Mouse (Mus musculus) hindbrain, postnatal 0 days (tissue): ENCODE data around the gene Parp9. TPM values are rescaled to one million over a fixed set of nuclear protein-coding genes. Genes with fewer than 3 reads are reported as not detected.
"Not testable (repeated sequence)": the region's sequence is repeated elsewhere in the genome, so short reads cannot be mapped to it uniquely, and the experiment has no call there.

Experiments used
- ATAC-seq: fragments of 200-750 bp; cut with Nextera tagmentation; 2 replicates; pipeline ENCODE4 v1.8.0; 2017; ENCODE audit warnings: mild to moderate bottlenecking, moderate TSS enrichment, moderate library complexity
- DNase-seq: peaks from one replicate; pipeline ENCODE4 v3.0.0-alpha.2; 2015; ENCODE audit warnings: low spot score
- H3K27ac ChIP-seq: fragments of 300-500 bp; sonication (generic); 2 replicates; pipeline ENCODE4 v1.5.1; 2014; ENCODE audit warnings: mild to moderate bottlenecking
- H3K27me3 ChIP-seq: fragments of 300-500 bp; sonication (generic); 2 replicates; pipeline ENCODE4 v1.6.1; 2014; ENCODE audit warnings: low read length, mixed read lengths; ENCODE audit not compliant: insufficient read depth
- H3K36me3 ChIP-seq: fragments of 300-500 bp; sonication (generic); 2 replicates; pipeline ENCODE4 v1.6.1; 2014; ENCODE audit warnings: low read length, mixed read lengths; ENCODE audit not compliant: insufficient read depth
- H3K4me1 ChIP-seq: fragments of 300-500 bp; sonication (generic); 2 replicates; pipeline ENCODE4 v1.6.1; 2014; ENCODE audit warnings: antibody characterized with exemption, low read length, mixed read lengths; ENCODE audit not compliant: insufficient read depth
- H3K4me2 ChIP-seq: fragments of 300-500 bp; sonication (generic); 2 replicates; pipeline ENCODE4 v1.6.1; 2014; ENCODE audit warnings: low read depth, mild to moderate bottlenecking, low read length, moderate library complexity, mixed read lengths
- H3K4me3 ChIP-seq: fragments of 300-500 bp; sonication (generic); 2 replicates; pipeline ENCODE4 v1.5.1; 2014; ENCODE audit warnings: low read length
- H3K9ac ChIP-seq: fragments of 300-500 bp; sonication (generic); replicated peaks from 2 replicates; pipeline ENCODE4 v1.6.1; 2014; ENCODE audit warnings: mild to moderate bottlenecking, low read length, moderate library complexity, mixed read lengths
- H3K9me3 ChIP-seq: fragments of 300-500 bp; sonication (generic); 2 replicates; pipeline ENCODE4 v1.6.1; 2016; ENCODE audit warnings: low read length, mixed read lengths
- CTCF ChIP-seq: IDR thresholded peaks from 2 replicates; pipeline ENCODE4 v1.5.1; 2016; ENCODE audit warnings: antibody characterized with exemption, control low read depth, low read depth
- WGBS: fragments of 180-500 bp; shearing (Covaris S2); extraction: QIAGEN DNeasy Blood & Tissue Kit; methylation state at CpG from one replicate; pipeline ENCODE4 v1.1.7; 2014; 5-methylcytosine and 5-hydroxymethylcytosine counted together
- polyA plus RNA-seq: library from polyadenylated mRNA; unstranded; fragments of >200 nt; fragmentation: Nextera tagmentation; extraction: Ambion mirVana; gene quantifications from 2 replicates; pipeline ENCODE4 v1.2.1, GENCODE M21; 2015
- total RNA-seq: library from RNA; depleted of rRNA; stranded (reverse); fragments of >200 nt; gene quantifications from 2 replicates; pipeline ENCODE4 v1.2.3, GENCODE M21; 2014; rRNA removed

Parp9 gene
- total and polyA plus RNA-seq, 2 experiments from 2014 or later: 2.5 to 3.6 TPM

- Histone ChIP-seq H3K9ac (no peak overlapping the region), H3K27ac (no peak overlapping the region), H3K9me3 (no peaks in the 10 kb centered on the region), H3K27me3 (no peaks in the 10 kb centered on the region), H3K4me2 (peak overlapping the region; percentile 83), H3K4me3 (peak overlapping the region; percentile 88), H3K36me3 (no peaks in the 10 kb centered on the region), H3K4me1 (no peaks in the 10 kb centered on the region)
- ATAC-seq (no peak), DNase-seq (no peak)
- WGBS: 66% methylated on average over 3 of the region's 3 CpGs
- no peak for TF ChIP-seq CTCF
These were observed 46.2 kb downstream of the Parp9 start for GRCm38 (mm10) chr16:35984471-35984870.

GRCm38 (mm10) chr16:35987930-35988329, 49.7 kb downstream of the Parp9 start:
- DNase-seq (no peak), ATAC-seq (no peak)
- H3K4me2 ChIP-seq: no peak overlapping the region
- no peak overlapping the region for H3K9ac ChIP-seq
- no peak overlapping the region for H3K4me3 ChIP-seq
- WGBS: 85% methylated on average over 1 of the region's 1 CpGs
- TF ChIP-seq CTCF: no peak
- H3K27ac ChIP-seq: no peak overlapping the region
- H3K4me1 ChIP-seq: no peaks in the 10 kb centered on the region
- H3K36me3 ChIP-seq: no peaks in the 10 kb centered on the region
- no peaks in the 10 kb centered on the region for H3K9me3 ChIP-seq
- no peaks in the 10 kb centered on the region for H3K27me3 ChIP-seq

- H3K27ac ChIP-seq: no peak overlapping the region
- DNase-seq (no peak), ATAC-seq (no peak)
- H3K9ac ChIP-seq: no peak overlapping the region
- no peaks in the 10 kb centered on the region for H3K36me3 ChIP-seq
- no peaks in the 10 kb centered on the region for H3K27me3 ChIP-seq
- H3K4me3 ChIP-seq: no peak overlapping the region
- no peak overlapping the region for H3K4me2 ChIP-seq
- 0 out of 2 replicates have a peak, but pooled peaks cover 3% of the 10 kb centered on the region for H3K4me1 ChIP-seq
- H3K9me3 ChIP-seq: no peaks in the 10 kb centered on the region
- 76% methylated on average over 1 of the region's 1 CpGs for WGBS
- TF ChIP-seq CTCF: no peak
These were observed 54.1 kb downstream of the Parp9 start for GRCm38 (mm10) chr16:35992391-35992790.

- ATAC-seq (no peak), DNase-seq (no peak)
- H3K4me3 ChIP-seq: no peak overlapping the region
- H3K9ac ChIP-seq: no peak overlapping the region
- TF ChIP-seq CTCF: no peak
- H3K27me3 ChIP-seq: no peaks in the 10 kb centered on the region
- no peaks in the 10 kb centered on the region for H3K9me3 ChIP-seq
- no peak overlapping the region for H3K27ac ChIP-seq
- 77% methylated on average over 3 of the region's 3 CpGs for WGBS
- no peak overlapping the region for H3K4me2 ChIP-seq
- 0 out of 2 replicates have a peak, but pooled peaks cover 3% of the 10 kb centered on the region for H3K4me1 ChIP-seq
- H3K36me3 ChIP-seq: no peaks in the 10 kb centered on the region
These were observed 55.0 kb downstream of the Parp9 start for GRCm38 (mm10) chr16:35993316-35993715.

- H3K9ac ChIP-seq, H3K27me3 ChIP-seq, H3K4me2 ChIP-seq, ATAC-seq, H3K9me3 ChIP-seq, H3K27ac ChIP-seq, H3K36me3 ChIP-seq, H3K4me3 ChIP-seq, DNase-seq, H3K4me1 ChIP-seq: not testable (repeated sequence)
- 93% methylated on average over 4 of the region's 4 CpGs for WGBS
These were observed 60.6 kb downstream of the Parp9 start for GRCm38 (mm10) chr16:35998852-35999251.

GRCm38 (mm10) chr16:36008396-36008795, 70.1 kb downstream of the Parp9 start:
- H3K4me1 ChIP-seq: no peaks in the 10 kb centered on the region
- peaks cover 11% of the 10 kb centered on the region; the same call in 1 of the 2 replicates for H3K36me3 ChIP-seq
- ATAC-seq (no peak), DNase-seq (no peak)
- WGBS: 99% methylated on average over 3 of the region's 3 CpGs
- no peak overlapping the region for H3K4me3 ChIP-seq
- no peak overlapping the region for H3K4me2 ChIP-seq
- H3K9ac ChIP-seq: no peak overlapping the region
- no peaks in the 10 kb centered on the region for H3K27me3 ChIP-seq
- no peak overlapping the region for H3K27ac ChIP-seq
- TF ChIP-seq CTCF: no peak
- H3K9me3 ChIP-seq: no peaks in the 10 kb centered on the region

- DNase-seq: no peak
- Histone ChIP-seq H3K36me3 (peaks cover 25% of the 10 kb centered on the region), H3K9ac (no peak overlapping the region), H3K4me1 (no peaks in the 10 kb centered on the region), H3K4me2 (no peak overlapping the region), H3K27ac (no peak overlapping the region), H3K27me3 (no peaks in the 10 kb centered on the region), H3K4me3 (no peak overlapping the region), H3K9me3 (no peaks in the 10 kb centered on the region)
- ATAC-seq: no peak
- no peak for TF ChIP-seq CTCF
- WGBS: 97% methylated on average over 1 of the region's 1 CpGs
These were observed 78.1 kb downstream of the Parp9 start for GRCm38 (mm10) chr16:36016335-36016734.

Other genes with a start within 250 kb of the Parp9 start
- gene Dirc2, start 169.1 kb upstream of the Parp9 start, total RNA-seq: 70.8 and 80.8 TPM in 2 replicates
- gene Dirc2, start 169.1 kb upstream of the Parp9 start, polyA plus RNA-seq: 34.1 and 35.5 TPM in 2 replicates
- gene Hspbap1, start 168.1 kb upstream of the Parp9 start, total RNA-seq: 5.0 and 7.9 TPM in 2 replicates
- gene Hspbap1, start 168.1 kb upstream of the Parp9 start, polyA plus RNA-seq: 4.4 and 5.8 TPM in 2 replicates
- gene Parp14, start 66.9 kb upstream of the Parp9 start, total RNA-seq: 0.47 and 1.3 TPM in 2 replicates
- 0.61 and 0.79 TPM in 2 replicates for gene Parp14, start 66.9 kb upstream of the Parp9 start, polyA plus RNA-seq
- gene Dtx3l, start 681 bp downstream of the Parp9 start, total RNA-seq: 0.93 and 2.5 TPM in 2 replicates
- gene Dtx3l, start 681 bp downstream of the Parp9 start, polyA plus RNA-seq: 1.2 and 1.5 TPM in 2 replicates
- 53.8 and 55.9 TPM in 2 replicates for gene Kpna1, start 40.3 kb downstream of the Parp9 start, total RNA-seq
- 54.6 and 55.2 TPM in 2 replicates for gene Kpna1, start 40.3 kb downstream of the Parp9 start, polyA plus RNA-seq
- gene Wdr5b, start 102.7 kb downstream of the Parp9 start, total RNA-seq: 5.6 and 6.1 TPM in 2 replicates
- gene Wdr5b, start 102.7 kb downstream of the Parp9 start, polyA plus RNA-seq: 4.9 and 6.8 TPM in 2 replicates
- 7.2 and 8.3 TPM in 2 replicates for gene Fam162a, start 133.1 kb downstream of the Parp9 start, total RNA-seq
- 145 and 146 TPM in 2 replicates for gene Fam162a, start 133.1 kb downstream of the Parp9 start, polyA plus RNA-seq
- gene Ccdc58, start 133.2 kb downstream of the Parp9 start, total RNA-seq: 3.8 and 4.9 TPM in 2 replicates
- 27.8 and 34.0 TPM in 2 replicates for gene Ccdc58, start 133.2 kb downstream of the Parp9 start, polyA plus RNA-seq
- not detected in 2 replicates for gene Csta1, start 192.8 kb downstream of the Parp9 start, total RNA-seq
- gene Csta1, start 192.8 kb downstream of the Parp9 start, polyA plus RNA-seq: not detected in 2 replicates
- not detected in 2 replicates for gene Stfa2l1, start 218.3 kb downstream of the Parp9 start, total RNA-seq
- gene Stfa2l1, start 218.3 kb downstream of the Parp9 start, polyA plus RNA-seq: 0.84 and 1.1 TPM in 2 replicates
- not detected in 2 replicates for gene Gm5483, start 245.7 kb downstream of the Parp9 start, total RNA-seq
- gene Gm5483, start 245.7 kb downstream of the Parp9 start, polyA plus RNA-seq: 0.96 and 1.7 TPM in 2 replicates